Mouse (Mus musculus) ES-Bruce4 (cell line): Measurements from ENCODE around the gene Gpr141. TPM values are rescaled to one million over a fixed set of nuclear protein-coding genes. Genes with fewer than 3 reads are reported as not detected.

ENCODE experiments used
- H3K27ac ChIP-seq: 2 replicates; pipeline ENCODE4 v1.5.1; 2012; ENCODE audit warnings: low read length, inconsistent platforms; ENCODE audit not compliant: insufficient read depth
- H3K27me3 ChIP-seq: 2 replicates; pipeline ENCODE4 v1.6.1; 2012; ENCODE audit warnings: mild to moderate bottlenecking, low read length, inconsistent platforms; ENCODE audit not compliant: control insufficient read depth, poor library complexity, insufficient read depth, severe bottlenecking
- H3K36me3 ChIP-seq: 2 replicates; pipeline ENCODE4 v1.6.1; 2012; ENCODE audit warnings: inconsistent platforms, mild to moderate bottlenecking, low read length, moderate library complexity; ENCODE audit not compliant: control insufficient read depth, poor library complexity, insufficient read depth, severe bottlenecking
- H3K4me1 ChIP-seq: one replicate; pipeline ENCODE4 v1.8.1; 2011; ENCODE audit warnings: low read length; ENCODE audit not compliant: control insufficient read depth, insufficient read depth
- H3K4me3 ChIP-seq: 2 replicates; pipeline ENCODE4 v1.5.1; 2011; ENCODE audit warnings: low read depth, mild to moderate bottlenecking, low read length
- H3K9ac ChIP-seq: 2 replicates; pipeline ENCODE4 v1.6.1; 2012; ENCODE audit warnings: low read depth, mild to moderate bottlenecking, inconsistent platforms; ENCODE audit not compliant: poor library complexity, severe bottlenecking
- H3K9me3 ChIP-seq: replicated peaks from 2 replicates; pipeline ENCODE4 v1.6.1; 2012; ENCODE audit warnings: mild to moderate bottlenecking, low read length, inconsistent platforms; ENCODE audit not compliant: control insufficient read depth, poor library complexity, insufficient read depth, severe bottlenecking
- CTCF ChIP-seq: IDR thresholded peaks from one replicate; pipeline ENCODE4 v1.8.1; 2011; ENCODE audit warnings: low read depth, low read length
- EP300 ChIP-seq: IDR thresholded peaks from 2 replicates; pipeline ENCODE4 v1.6.1; 2011; ENCODE audit warnings: low read depth, low read length; ENCODE audit not compliant: insufficient read depth
- POLR2A ChIP-seq: IDR thresholded peaks from one replicate; pipeline ENCODE4 v1.8.1; 2011; ENCODE audit warnings: low read length; ENCODE audit not compliant: insufficient read depth
- polyA plus RNA-seq: library from polyadenylated mRNA; stranded (reverse); fragments of >200 nt; gene quantifications from 2 replicates; pipeline ENCODE4 v1.2.4, GENCODE M21; 2011; ENCODE audit warnings: low read depth; ENCODE audit not compliant: missing spikeins, insufficient read depth, insufficient read length

The Gpr141 gene
- polyA plus RNA-seq, 1 experiment, result not detected

GRCm38 (mm10) chr13:19841615-19842014 is 17.6 kb upstream of the Gpr141 start:
- no peak overlapping the region for H3K27ac ChIP-seq
- no peak for TF ChIP-seq POLR2A
- H3K36me3 ChIP-seq, result no peaks in the 10 kb centered on the region
- H3K4me3 ChIP-seq, result no peak overlapping the region
- H3K9me3 ChIP-seq, result no peaks in the 10 kb centered on the region
- H3K9ac ChIP-seq, result no peak overlapping the region
- H3K4me1 ChIP-seq, result no peaks in the 10 kb centered on the region
- no peaks in the 10 kb centered on the region for H3K27me3 ChIP-seq

GRCm38 (mm10) chr13:19840206-19840605 is 16.1 kb upstream of the Gpr141 start:
- no peaks in the 10 kb centered on the region for H3K36me3 ChIP-seq

GRCm38 (mm10) chr13:19830560-19830959 is 6.5 kb upstream of the Gpr141 start:
- no peaks in the 10 kb centered on the region for H3K36me3 ChIP-seq
- no peaks in the 10 kb centered on the region for H3K9me3 ChIP-seq
- no peaks in the 10 kb centered on the region for H3K4me1 ChIP-seq
- H3K4me3 ChIP-seq, result no peak overlapping the region
- no peak overlapping the region for H3K9ac ChIP-seq
- TF ChIP-seq EP300 (no peak), POLR2A (no peak), CTCF (no peak)
- H3K27me3 ChIP-seq, result no peaks in the 10 kb centered on the region
- no peak overlapping the region for H3K27ac ChIP-seq

More at GRCm38 (mm10) chr13:19840206-19840605, 16.1 kb upstream of the Gpr141 start:
- Histone ChIP-seq H3K27me3 (no peaks in the 10 kb centered on the region), H3K9me3 (no peaks in the 10 kb centered on the region), H3K4me1 (no peaks in the 10 kb centered on the region), H3K27ac (no peak overlapping the region), H3K4me3 (no peak overlapping the region), H3K9ac (no peak overlapping the region)
- TF ChIP-seq CTCF (no peak), POLR2A (no peak), EP300 (no peak)

GRCm38 (mm10) chr13:19828095-19828494 is 4.0 kb upstream of the Gpr141 start:
- Histone ChIP-seq H3K27ac (no peak overlapping the region), H3K9ac (no peak overlapping the region), H3K4me3 (no peak overlapping the region), H3K4me1 (no peaks in the 10 kb centered on the region), H3K36me3 (no peaks in the 10 kb centered on the region), H3K9me3 (no peaks in the 10 kb centered on the region), H3K27me3 (no peaks in the 10 kb centered on the region)
- TF ChIP-seq POLR2A (no peak), CTCF (no peak), EP300 (no peak)

- TF ChIP-seq EP300, result no peak
- TF ChIP-seq CTCF, result no peak
- no peak for TF ChIP-seq POLR2A
Observed at GRCm38 (mm10) chr13:19821639-19822038, 2.4 kb downstream of the Gpr141 start.

GRCm38 (mm10) chr13:19819926-19820325 is 4.1 kb downstream of the Gpr141 start:
- Histone ChIP-seq H3K9ac (no peak overlapping the region), H3K4me1 (no peaks in the 10 kb centered on the region), H3K36me3 (no peaks in the 10 kb centered on the region), H3K27ac (no peak overlapping the region), H3K4me3 (no peak overlapping the region), H3K27me3 (no peaks in the 10 kb centered on the region), H3K9me3 (no peaks in the 10 kb centered on the region)
- TF ChIP-seq POLR2A (no peak), EP300 (no peak), CTCF (no peak)

More at GRCm38 (mm10) chr13:19821639-19822038, 2.4 kb downstream of the Gpr141 start:
- Histone ChIP-seq H3K4me3 (no peak overlapping the region), H3K9ac (no peak overlapping the region), H3K27ac (no peak overlapping the region), H3K27me3 (no peaks in the 10 kb centered on the region), H3K4me1 (no peaks in the 10 kb centered on the region), H3K36me3 (no peaks in the 10 kb centered on the region), H3K9me3 (no peaks in the 10 kb centered on the region)
